Mouse (Mus musculus) leukemia stem cell, adult 10-12 weeks (primary cell): ENCODE results near the gene Pth. TPM values are rescaled to one million over a fixed set of nuclear protein-coding genes. Genes with fewer than 3 reads are reported as not detected.

Experiments
- polyA plus RNA-seq: library from polyadenylated mRNA; stranded (reverse); fragments of >175 nt; gene quantifications from 2 replicates; pipeline ENCODE4 v1.2.3, GENCODE M21; 2012; ENCODE audit warnings: low replicate concordance

Pth gene
- not detected in 2 replicates for polyA plus RNA-seq

GRCm38 (mm10) chr7:113388470-113388869 is at the start of gene Pth:
Pth (minus strand) TSS chr7:113388570.

GRCm38 (mm10) chr7:113368746-113369619 is 19.4 kb downstream of the Pth start, which contains the start of gene Btbd10:
Btbd10 (minus strand) TSS chr7:113369392.

Other genes with a start within 250 kb of the Pth start
- gene Arntl, start 181.1 kb downstream of the Pth start, polyA plus RNA-seq = 0.63 and 1.5 TPM in 2 replicates
- 6.5 and 9.6 TPM in 2 replicates for gene Btbd10, start 19.2 kb downstream of the Pth start, polyA plus RNA-seq
- 4.2 and 4.6 TPM in 2 replicates for gene Far1, start 125.3 kb upstream of the Pth start, polyA plus RNA-seq